Mouse (Mus musculus) testis, postnatal 14 days (tissue): ENCODE results near the gene Taf1a.
A peak's percentile ranks its signal among the peaks of the same experiment; 100 is the strongest.

Experiments used
- DNase-seq: peaks from one replicate; pipeline ENCODE4 v3.0.0; 2021; ENCODE audit warnings: low spot score

The Taf1a gene

DNA sequence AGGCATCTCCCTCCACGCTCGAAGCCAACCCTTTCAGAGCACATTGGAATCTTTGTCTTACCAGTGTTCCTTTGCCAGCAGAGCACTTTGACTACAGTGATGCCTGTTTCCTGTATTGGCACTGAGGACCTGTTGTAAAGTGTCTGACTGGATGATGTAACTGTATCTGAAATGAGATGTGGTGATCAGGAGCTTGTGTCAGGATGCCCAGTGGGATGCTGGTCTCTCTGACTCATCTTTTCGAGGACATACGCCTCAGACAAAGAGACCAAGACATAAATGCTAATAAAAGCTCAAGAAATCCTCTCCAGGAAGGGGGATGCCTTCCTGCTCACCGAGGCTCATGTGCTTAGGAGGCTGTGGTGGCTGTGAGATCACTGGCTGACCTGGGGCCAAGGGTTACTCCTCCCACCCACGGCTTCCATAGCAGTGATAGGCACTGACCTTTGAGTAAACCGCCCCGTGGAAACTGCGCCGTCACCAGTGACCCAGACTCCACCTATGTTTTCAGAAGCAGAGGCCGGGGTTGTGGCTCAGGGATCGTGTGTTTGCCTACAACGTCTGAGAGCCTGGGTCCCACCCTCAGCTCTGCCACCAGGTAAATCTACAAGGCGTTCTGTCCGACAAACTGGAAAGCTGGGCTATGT lies 25.4 kb downstream of the Taf1a start:
- DNase-seq: no peak

GRCm38 (mm10) chr1:183417873-183418272 lies 29.1 kb downstream of the Taf1a start, which contains the start of gene Hhipl2:
Hhipl2 (plus strand) TSS chr1:183418215.
- DNase-seq: no peak

DNA sequence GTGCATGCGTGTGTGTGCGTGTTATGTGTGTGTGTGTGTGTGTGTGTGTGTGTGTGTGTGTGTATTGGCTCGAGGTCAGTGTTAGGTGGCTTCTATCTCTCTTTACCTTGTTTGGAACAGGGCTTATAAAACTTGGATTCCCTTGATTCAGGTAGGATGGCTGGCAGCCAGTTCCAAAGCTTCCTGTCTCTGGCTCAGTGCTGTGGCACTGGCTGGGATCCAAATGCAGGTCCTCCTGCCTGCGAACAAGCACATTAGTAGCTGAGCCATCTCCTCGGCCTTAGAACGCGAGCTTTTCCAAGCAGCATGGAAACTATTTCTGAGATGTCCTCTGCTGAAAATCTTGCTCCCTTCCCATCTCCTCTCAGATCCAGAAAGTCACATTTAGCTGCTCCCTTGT lies 31.0 kb downstream of the Taf1a start:
- DNase-seq: no peak

- DNase-seq: no peak
These were observed 31.5 kb downstream of the Taf1a start for GRCm38 (mm10) chr1:183420296-183420695.

GRCm38 (mm10) chr1:183424100-183424499 lies 35.3 kb downstream of the Taf1a start:
- peak; percentile 36 for DNase-seq

GRCm38 (mm10) chr1:183434918-183435317 lies 46.1 kb downstream of the Taf1a start:
- DNase-seq: no peak

DNA sequence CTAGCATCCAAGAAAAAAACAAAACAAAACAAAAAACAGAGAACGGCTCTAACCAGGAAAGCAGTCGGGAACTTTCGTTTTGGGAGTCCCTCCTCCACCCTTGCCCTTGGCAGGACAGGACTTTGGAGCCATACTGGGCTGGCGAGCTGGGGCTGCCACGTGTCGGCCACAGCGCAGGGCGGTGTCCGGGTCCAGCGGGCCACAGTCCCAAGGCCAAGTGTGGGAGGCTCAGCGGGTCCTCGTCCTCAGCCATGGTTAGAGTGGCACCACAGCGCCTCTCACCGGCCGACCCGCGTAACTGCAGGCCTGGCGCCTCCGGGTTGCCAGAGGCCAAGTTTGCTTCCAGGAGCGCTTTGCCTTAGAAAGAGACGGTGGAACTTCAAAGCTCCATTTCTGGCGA lies 50.3 kb downstream of the Taf1a start:
- DNase-seq: peak; percentile 86

DNA sequence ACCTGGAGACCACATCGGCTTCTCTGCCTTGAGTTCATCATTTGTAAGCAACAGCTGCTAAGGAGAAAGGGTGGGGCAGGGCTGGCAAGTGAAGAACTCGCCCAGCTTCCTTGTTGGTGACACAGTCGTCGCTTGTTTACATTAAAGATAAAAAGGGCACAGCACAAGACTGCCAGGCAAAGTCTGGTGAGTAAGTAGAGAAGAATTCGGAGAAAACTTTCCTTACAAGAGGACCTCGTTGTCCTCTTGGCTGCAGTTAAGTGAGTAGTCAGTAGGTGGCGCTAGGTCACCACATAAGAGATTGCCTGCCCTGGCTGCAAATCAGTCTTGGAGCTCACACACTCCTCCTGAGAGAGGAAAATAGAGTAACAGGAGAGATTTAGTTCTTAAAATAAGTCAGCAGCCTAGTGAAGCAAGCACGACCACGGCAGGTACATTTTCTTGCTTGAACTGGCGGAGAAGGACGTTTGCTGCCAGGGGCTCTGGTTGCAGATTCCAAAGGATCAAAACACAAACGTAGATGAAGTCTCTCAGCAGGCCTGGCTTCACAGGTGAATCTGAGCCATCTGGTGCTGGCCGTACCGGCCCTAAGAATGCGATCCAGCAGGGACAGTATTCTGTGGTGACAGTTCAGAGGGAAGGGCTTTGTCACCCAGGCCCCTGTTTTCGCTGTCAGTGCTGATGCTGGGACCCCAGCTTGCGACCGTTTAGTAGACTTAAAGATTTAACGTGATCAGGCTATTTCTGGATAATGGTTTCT lies 53.4 kb downstream of the Taf1a start:
- peak; percentile 60 for DNase-seq

GRCm38 (mm10) chr1:183453066-183453465 lies 64.3 kb downstream of the Taf1a start:
- no peak for DNase-seq
